Mouse (Mus musculus): ENCODE results near the gene Rbm42. TPM values are rescaled to one million over a fixed set of nuclear protein-coding genes. Genes with fewer than 3 reads are reported as not detected.
A peak's percentile ranks its signal among the peaks of the same experiment; 100 is the strongest.

The Rbm42 gene
- total and polyA plus RNA-seq, 3 experiments = 65.3 to 109 (median 105) TPM

DNA sequence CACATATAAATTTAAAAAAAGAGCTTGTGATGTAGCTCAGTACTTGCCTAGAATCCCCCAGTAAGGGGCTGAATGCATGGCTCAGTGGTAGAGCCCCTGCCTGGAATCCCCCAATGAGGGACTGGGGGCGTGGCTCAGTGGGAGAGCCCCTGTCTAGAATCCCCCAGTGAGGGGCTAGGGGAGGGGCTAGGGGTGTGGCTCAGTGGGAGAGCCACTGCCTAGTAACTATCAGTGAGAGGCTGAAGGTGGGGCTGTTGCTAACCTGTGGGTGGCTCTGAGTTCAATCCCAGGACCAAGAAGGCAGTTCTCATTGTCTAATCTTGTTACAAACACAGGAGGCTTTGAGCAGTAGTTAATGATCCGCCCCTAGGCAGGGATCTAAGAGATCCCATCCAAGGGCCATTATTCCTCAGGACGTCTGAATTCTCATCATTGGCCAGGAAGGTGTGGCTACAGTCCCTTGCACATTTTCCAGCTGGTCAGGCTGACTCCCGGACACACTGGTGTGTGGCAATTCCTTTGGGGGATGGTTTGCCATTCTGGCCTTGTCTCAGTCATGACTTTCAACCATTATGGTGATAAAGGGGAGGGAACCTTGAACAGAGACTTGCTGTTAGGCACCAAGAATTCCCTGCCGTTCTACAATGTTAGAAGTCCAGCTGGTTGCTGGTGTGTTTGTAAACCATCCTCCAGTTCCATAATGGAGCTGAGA, 34.9 kb downstream of the Rbm42 start:
- TF ChIP-seq CTCF (conservative IDR thresholded peaks at IDR 0.05 in 1 of 2, IDR thresholded peaks at IDR 0.05 in 1 of 2; ENCODE audit: low read depth in 2 of 2, low read length in 2 of 2) (no peak), POLR2AphosphoS2 (IDR thresholded peaks at IDR 0.05; ENCODE audit: low read depth, low read length) (peak; percentile 65; the same call in 1 of the 2 replicates), CHD1 (IDR thresholded peaks at IDR 0.05; ENCODE audit: low read depth, low read length) (no peak)
- Histone ChIP-seq H3K27ac (ENCODE audit: insufficient read depth, low read depth) (no peak overlapping the region), H3K4me2 (ENCODE audit: insufficient read depth, low read depth, poor library complexity, severe bottlenecking) (no peak overlapping the region), H3K27me3 (replicated peaks) (no peaks in the 10 kb centered on the region), H3K4me1 (ENCODE audit: control insufficient read depth in 1 of 2, insufficient read depth in 2 of 2) (peaks cover 0 to 18% of the 10 kb centered on the region in 2 experiments; a peak in 2 of 4 replicates), H3K9ac (ENCODE audit: insufficient read depth, low read depth) (no peak overlapping the region), H3K9me3 (replicated peaks; ENCODE audit: low read length) (no peaks in the 10 kb centered on the region), H3K36me3 (replicated peaks in 1 of 2; ENCODE audit: control insufficient read depth in 1 of 2, insufficient read depth in 1 of 2, low read length in 1 of 2) (peaks cover 37 to 50% of the 10 kb centered on the region in 2 experiments), H3K79me2 (replicated peaks; ENCODE audit: control insufficient read depth, extremely low read depth, insufficient read depth, poor library complexity, severe bottlenecking) (peaks cover 5% of the 10 kb centered on the region; the same call in 1 of the 2 replicates), H3K4me3 (replicated peaks in 1 of 3; ENCODE audit: low read depth in 2 of 3, low read length in 2 of 3, poor library complexity in 1 of 3) (no peak overlapping the region)
- no peak for DNase-seq (ENCODE audit: extremely low read depth)
- in situ Hi-C loops (cut with MboI; ENCODE audit: low pct_ligation_motif_present, low pct_unique_long_range_greater_than_20kb, low sequenced_read_pairs) (no loop called here), dilution Hi-C loops (cut with MboI; ENCODE audit: extremely low pct_ligation_motif_present, extremely low pct_unique_long_range_greater_than_20kb, low sequenced_read_pairs) (no loop called here)

DNA sequence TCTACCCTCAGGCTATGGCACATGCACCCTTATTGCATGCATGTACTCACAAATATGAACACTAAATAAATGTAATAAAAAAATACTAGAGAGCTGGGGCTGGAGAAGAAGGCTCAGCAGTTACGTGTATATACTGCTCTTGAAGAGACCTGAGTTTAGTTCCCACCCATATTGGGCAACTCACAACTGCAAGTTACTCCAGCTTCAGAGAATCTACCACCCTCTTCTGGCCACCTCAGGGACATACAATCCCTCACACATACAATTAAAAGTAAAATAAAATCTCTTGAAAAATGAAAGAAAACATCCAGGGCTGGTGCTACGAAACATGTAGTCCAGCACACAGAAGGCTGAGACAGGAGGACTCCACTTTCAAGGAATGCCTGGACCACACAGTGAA, 35.7 kb downstream of the Rbm42 start:
- DNase-seq (ENCODE audit: extremely low read depth) = peak; percentile 60
- no peaks in the 10 kb centered on the region for H3K27me3 ChIP-seq (replicated peaks)
- peaks cover 2% of the 10 kb centered on the region; the same call in 1 of the 2 replicates for H3K79me2 ChIP-seq (replicated peaks; ENCODE audit: control insufficient read depth, extremely low read depth, insufficient read depth, poor library complexity, severe bottlenecking)

More for the DNA sequence above, 35.7 kb downstream of the Rbm42 start:
- no peak overlapping the region for H3K27ac ChIP-seq (ENCODE audit: insufficient read depth, low read depth)
- H3K4me1 ChIP-seq (ENCODE audit: control insufficient read depth in 1 of 2, insufficient read depth in 2 of 2) = peaks cover 0 to 18% of the 10 kb centered on the region in 2 experiments; a peak in 2 of 4 replicates
- H3K9me3 ChIP-seq (replicated peaks; ENCODE audit: low read length) = no peaks in the 10 kb centered on the region
- no peak overlapping the region for H3K4me3 ChIP-seq (replicated peaks in 1 of 3; ENCODE audit: low read depth in 2 of 3, low read length in 2 of 3, poor library complexity in 1 of 3)
- TF ChIP-seq RAD21 (IDR thresholded peaks at IDR 0.05; ENCODE audit: low read depth, low read length) (peak; percentile 57), POLR2A (IDR thresholded peaks at IDR 0.05; ENCODE audit: low read depth, low read length) (no peak), MAFK (IDR thresholded peaks at IDR 0.05; ENCODE audit: insufficient replicate concordance, low read length) (no peak), NELFE (IDR thresholded peaks at IDR 0.05; ENCODE audit: low read depth, low read length) (no peak), EP300 (IDR thresholded peaks at IDR 0.05; ENCODE audit: low read length) (no peak), JUN (IDR thresholded peaks at IDR 0.05; ENCODE audit: insufficient read depth, low read depth, low read length) (no peak), SIN3A (IDR thresholded peaks at IDR 0.05; ENCODE audit: low read length) (no peak), GABPA (IDR thresholded peaks at IDR 0.05; ENCODE audit: insufficient replicate concordance, low read depth, low read length) (no peak), MEF2A (IDR thresholded peaks at IDR 0.05; ENCODE audit: borderline replicate concordance, low read depth, low read length) (no peak), POLR2AphosphoS2 (IDR thresholded peaks at IDR 0.05; ENCODE audit: low read depth, low read length) (no peak), RCOR1 (conservative IDR thresholded peaks at IDR 0.05; ENCODE audit: low read depth, low read length) (no peak), E2F4 (IDR thresholded peaks at IDR 0.05; ENCODE audit: insufficient replicate concordance, low read depth, low read length) (no peak), PAX5 (IDR thresholded peaks at IDR 0.05; ENCODE audit: low read length) (no peak), ZMIZ1 (IDR thresholded peaks at IDR 0.05; ENCODE audit: low read depth, low read length) (no peak), CHD2 (IDR thresholded peaks at IDR 0.05; ENCODE audit: low read length) (no peak), MYC (IDR thresholded peaks at IDR 0.05; ENCODE audit: low read depth, low read length) (no peak), TBP (conservative IDR thresholded peaks at IDR 0.05; ENCODE audit: low read depth, low read length) (no peak), UBTF (IDR thresholded peaks at IDR 0.05; ENCODE audit: low read depth, low read length) (no peak), CTCF (conservative IDR thresholded peaks at IDR 0.05 in 1 of 2, IDR thresholded peaks at IDR 0.05 in 1 of 2; ENCODE audit: low read depth in 2 of 2, low read length in 2 of 2) (peak in 1 of 2 experiments; percentile 71; a peak in 3 of 4 replicates), IRF4 (IDR thresholded peaks at IDR 0.05; ENCODE audit: low read depth, low read length) (no peak), NRF1 (IDR thresholded peaks at IDR 0.05; ENCODE audit: low read depth, low read length) (no peak), BHLHE40 (IDR thresholded peaks at IDR 0.05; ENCODE audit: low read depth, low read length) (no peak), ZC3H11A (IDR thresholded peaks at IDR 0.05; ENCODE audit: low read depth, low read length) (0 out of 2 replicates have a peak, but pooled peaks have one; percentile 2), MAX (IDR thresholded peaks at IDR 0.05; ENCODE audit: low read length) (no peak), KAT2A (IDR thresholded peaks at IDR 0.05; ENCODE audit: insufficient replicate concordance, low read length) (no peak), MAZ (IDR thresholded peaks at IDR 0.05; ENCODE audit: low read depth, low read length) (no peak), SMC3 (IDR thresholded peaks at IDR 0.05; ENCODE audit: low read depth, low read length) (peak; percentile 52), MXI1 (IDR thresholded peaks at IDR 0.05; ENCODE audit: low read depth, low read length) (no peak), JUND (conservative IDR thresholded peaks at IDR 0.05; ENCODE audit: low read depth, low read length) (no peak), USF2 (conservative IDR thresholded peaks at IDR 0.05; ENCODE audit: low read depth, low read length) (no peak), ETS1 (conservative IDR thresholded peaks at IDR 0.05; ENCODE audit: low read depth, low read length) (no peak)
- dilution Hi-C loops (cut with MboI; ENCODE audit: extremely low pct_ligation_motif_present, extremely low pct_unique_long_range_greater_than_20kb, low sequenced_read_pairs) = no loop called here
- no peak overlapping the region for H3K4me2 ChIP-seq (ENCODE audit: insufficient read depth, low read depth, poor library complexity, severe bottlenecking)
- H3K36me3 ChIP-seq (replicated peaks in 1 of 2; ENCODE audit: control insufficient read depth in 1 of 2, insufficient read depth in 1 of 2, low read length in 1 of 2) = peaks cover 34 to 51% of the 10 kb centered on the region in 2 experiments
- in situ Hi-C loops (cut with MboI; ENCODE audit: low pct_ligation_motif_present, low pct_unique_long_range_greater_than_20kb, low sequenced_read_pairs) = no loop called here
- H3K9ac ChIP-seq (ENCODE audit: insufficient read depth, low read depth) = no peak overlapping the region

Data from CH12.LX (cell line).